Mouse (Mus musculus) forebrain, embryonic 16.5 days (tissue): ENCODE results near the gene Mn1. TPM values are rescaled to one million over a fixed set of nuclear protein-coding genes. Genes with fewer than 3 reads are reported as not detected.

ENCODE experiments used
- ATAC-seq: fragments of 200-750 bp; cut with Nextera tagmentation; 2 replicates; pipeline ENCODE4 v1.8.0; 2017; ENCODE audit warnings: mild to moderate bottlenecking, moderate library complexity
- H3K27ac ChIP-seq: fragments of 300-500 bp; sonication (generic); 2 replicates; pipeline ENCODE4 v1.5.1; 2014; ENCODE audit warnings: low read length, control low read depth
- H3K27me3 ChIP-seq: fragments of 300-500 bp; sonication (generic); replicated peaks from 2 replicates; pipeline ENCODE4 v1.6.1; 2014; ENCODE audit warnings: low read length; ENCODE audit not compliant: control insufficient read depth, insufficient read depth
- H3K36me3 ChIP-seq: fragments of 300-500 bp; sonication (generic); 2 replicates; pipeline ENCODE4 v1.6.1; 2014; ENCODE audit not compliant: control insufficient read depth, insufficient read depth
- H3K4me1 ChIP-seq: fragments of 300-500 bp; sonication (generic); replicated peaks from 2 replicates; pipeline ENCODE4 v1.6.1; 2014; ENCODE audit warnings: low read length; ENCODE audit not compliant: control insufficient read depth, insufficient read depth
- H3K4me2 ChIP-seq: fragments of 300-500 bp; sonication (generic); 2 replicates; pipeline ENCODE4 v1.6.1; 2014; ENCODE audit warnings: mild to moderate bottlenecking, low read length, control low read depth
- H3K4me3 ChIP-seq: fragments of 300-500 bp; sonication (generic); replicated peaks from 2 replicates; pipeline ENCODE4 v1.5.1; 2014; ENCODE audit warnings: mild to moderate bottlenecking, low read length, control low read depth
- H3K9ac ChIP-seq: fragments of 300-500 bp; sonication (generic); replicated peaks from 2 replicates; pipeline ENCODE4 v1.6.1; 2014; ENCODE audit warnings: low read depth, low read length, control low read depth
- H3K9me3 ChIP-seq: fragments of 300-500 bp; sonication (generic); 2 replicates; pipeline ENCODE4 v1.6.1; 2016; ENCODE audit warnings: low read length; ENCODE audit not compliant: control insufficient read depth
- WGBS: fragments of 180-500 bp; shearing (Covaris S2); extraction: QIAGEN DNeasy Blood & Tissue Kit; methylation state at CpG from one replicate; pipeline ENCODE4 v1.1.7; 2014; 5-methylcytosine and 5-hydroxymethylcytosine counted together
- polyA plus RNA-seq: library from polyadenylated mRNA; unstranded; fragments of >200 nt; fragmentation: Nextera tagmentation; extraction: Ambion mirVana; gene quantifications from 2 replicates; pipeline ENCODE4 v1.2.1, GENCODE M21; 2015

Gene Mn1
- polyA plus RNA-seq, 1 experiment from 2014 or later = 99.6 TPM

- Histone ChIP-seq H3K4me2 (no peak overlapping the region), H3K9me3 (no peaks in the 10 kb centered on the region), H3K36me3 (no peaks in the 10 kb centered on the region), H3K4me3 (no peak overlapping the region), H3K9ac (no peak overlapping the region), H3K4me1 (peaks cover 24% of the 10 kb centered on the region), H3K27me3 (no peaks in the 10 kb centered on the region), H3K27ac (no peak overlapping the region)
- ATAC-seq = no peak
- WGBS = 63% methylated on average over 12 of the region's 12 CpGs
Observed at GRCm38 (mm10) chr5:111506410-111506809, 89.2 kb downstream of the Mn1 start.

Other genes starting within 250 kb of the Mn1 start
- gene Pitpnb, start 86.6 kb upstream of the Mn1 start, polyA plus RNA-seq = 107 and 112 TPM in 2 replicates